Mouse (Mus musculus) megakaryocyte, embryonic 14.5 days (primary cell): ENCODE data around the gene Ccdc120. TPM values are rescaled to one million over a fixed set of nuclear protein-coding genes. Genes with fewer than 3 reads are reported as not detected.
A peak's percentile ranks its signal among the peaks of the same experiment; 100 is the strongest.
"Not testable (repeated sequence)": the region's sequence is repeated elsewhere in the genome, so short reads cannot be mapped to it uniquely, and the experiment has no call there.

Experiments used
- H3K27me3 ChIP-seq: replicated peaks from 2 replicates; pipeline ENCODE3; 2012; ENCODE audit warnings: inconsistent platforms
- H3K36me3 ChIP-seq: replicated peaks from 2 replicates; pipeline ENCODE3; 2012; ENCODE audit warnings: low read length, inconsistent platforms, mixed read lengths
- H3K4me1 ChIP-seq: 2 replicates; pipeline ENCODE4 v1.6.1; 2012; ENCODE audit warnings: inconsistent platforms
- H3K4me3 ChIP-seq: replicated peaks from 2 replicates; pipeline ENCODE3; 2012; ENCODE audit warnings: moderate library complexity, mild to moderate bottlenecking, inconsistent platforms
- H3K9me3 ChIP-seq: 2 replicates; pipeline ENCODE4 v1.6.1; 2012; ENCODE audit warnings: inconsistent platforms
- FLI1 ChIP-seq: IDR thresholded peaks from 2 replicates; pipeline ENCODE4 v1.6.1; 2012; ENCODE audit warnings: low read length, inconsistent platforms, mixed read lengths
- GATA1 ChIP-seq: IDR thresholded peaks from 3 replicates; pipeline ENCODE4 v1.6.1; 2012; ENCODE audit warnings: mixed read lengths, low read length, inconsistent platforms, borderline replicate concordance
- polyA plus RNA-seq: library from polyadenylated mRNA; stranded (reverse); fragments of >175 nt; gene quantifications from 2 replicates; pipeline ENCODE4 v1.2.3, GENCODE M21; 2012; ENCODE audit warnings: low replicate concordance; ENCODE audit not compliant: insufficient read depth

Ccdc120 gene
- polyA plus RNA-seq, 1 experiment = 8.5 TPM

- H3K4me1 ChIP-seq = peaks cover 41% of the 10 kb centered on the region
- H3K4me3 ChIP-seq = peak overlapping the region; percentile 91
- H3K9me3 ChIP-seq = no peaks in the 10 kb centered on the region
- no peaks in the 10 kb centered on the region for H3K27me3 ChIP-seq
- TF ChIP-seq FLI1 = no peak
- TF ChIP-seq GATA1 = no peak
- peaks cover 38% of the 10 kb centered on the region for H3K36me3 ChIP-seq
These were observed 21.8 kb downstream of the Ccdc120 start for GRCm38 (mm10) chrX:7728922-7729265.

GRCm38 (mm10) chrX:7728215-7728921, 22.3 kb downstream of the Ccdc120 start, which contains the start of gene Praf2:
TSS of gene Praf2 (plus strand) at chrX:7728439.
- peaks cover 44% of the 10 kb centered on the region for H3K36me3 ChIP-seq

GRCm38 (mm10) chrX:7727176-7727575, 23.5 kb downstream of the Ccdc120 start:
- H3K4me3 ChIP-seq = no peak overlapping the region
- no peaks in the 10 kb centered on the region for H3K27me3 ChIP-seq
- peaks cover 46% of the 10 kb centered on the region for H3K36me3 ChIP-seq
- no peaks in the 10 kb centered on the region for H3K9me3 ChIP-seq
- TF ChIP-seq FLI1 (no peak), GATA1 (no peak)
- H3K4me1 ChIP-seq = peaks cover 52% of the 10 kb centered on the region

More at GRCm38 (mm10) chrX:7728215-7728921, 22.3 kb downstream of the Ccdc120 start, which contains the start of gene Praf2:
- H3K4me1 ChIP-seq = peaks cover 45% of the 10 kb centered on the region
- peak within 1 kb of the TSS; percentile 91 for H3K4me3 ChIP-seq
- H3K27me3 ChIP-seq = no peaks in the 10 kb centered on the region
- no peaks in the 10 kb centered on the region for H3K9me3 ChIP-seq
- TF ChIP-seq GATA1 = no peak
- TF ChIP-seq FLI1 = no peak

- Histone ChIP-seq H3K4me3 (no peak overlapping the region), H3K4me1 (peaks cover 52% of the 10 kb centered on the region), H3K36me3 (peaks cover 46% of the 10 kb centered on the region), H3K9me3 (no peaks in the 10 kb centered on the region), H3K27me3 (no peaks in the 10 kb centered on the region)
- TF ChIP-seq FLI1 = no peak
- no peak for TF ChIP-seq GATA1
These were observed 24.9 kb downstream of the Ccdc120 start for GRCm38 (mm10) chrX:7725841-7726240.

- no peaks in the 10 kb centered on the region for H3K27me3 ChIP-seq
- H3K4me1 ChIP-seq = peaks cover 47% of the 10 kb centered on the region
- H3K9me3 ChIP-seq = no peaks in the 10 kb centered on the region
- H3K4me3 ChIP-seq = peak overlapping the region; percentile 79
- TF ChIP-seq FLI1 (no peak), GATA1 (no peak)
- H3K36me3 ChIP-seq = peaks cover 46% of the 10 kb centered on the region
These were observed 26.6 kb downstream of the Ccdc120 start for GRCm38 (mm10) chrX:7724135-7724534.

- TF ChIP-seq FLI1 = no peak
- Histone ChIP-seq H3K27me3 (no peaks in the 10 kb centered on the region), H3K36me3 (peaks cover 44% of the 10 kb centered on the region)
These were observed 28.0 kb downstream of the Ccdc120 start for GRCm38 (mm10) chrX:7722691-7723090.

GRCm38 (mm10) chrX:7722282-7722611, 28.5 kb downstream of the Ccdc120 start:
- Histone ChIP-seq H3K36me3 (peaks cover 40% of the 10 kb centered on the region), H3K9me3 (no peaks in the 10 kb centered on the region), H3K27me3 (no peaks in the 10 kb centered on the region), H3K4me3 (peak overlapping the region; percentile 95), H3K4me1 (peaks cover 31% of the 10 kb centered on the region)
- TF ChIP-seq FLI1 = no peak
- TF ChIP-seq GATA1 = no peak

More at GRCm38 (mm10) chrX:7722691-7723090, 28.0 kb downstream of the Ccdc120 start:
- Histone ChIP-seq H3K4me3 (peak overlapping the region; percentile 95), H3K9me3 (no peaks in the 10 kb centered on the region), H3K4me1 (peaks cover 36% of the 10 kb centered on the region)

GRCm38 (mm10) chrX:7721514-7722281, 29.0 kb downstream of the Ccdc120 start, which contains the start of gene Gm45208:
TSS of gene Gm45208 (plus strand) at chrX:7722245.
- TF ChIP-seq GATA1 (no peak), FLI1 (no peak)

GRCm38 (mm10) chrX:7716058-7716457, 34.6 kb downstream of the Ccdc120 start:
- not testable (repeated sequence) for H3K27me3 ChIP-seq, H3K36me3 ChIP-seq, H3K4me3 ChIP-seq, H3K9me3 ChIP-seq, H3K4me1 ChIP-seq

More at GRCm38 (mm10) chrX:7721514-7722281, 29.0 kb downstream of the Ccdc120 start, which contains the start of gene Gm45208:
- H3K36me3 ChIP-seq = peaks cover 34% of the 10 kb centered on the region
- no peaks in the 10 kb centered on the region for H3K27me3 ChIP-seq
- peak within 1 kb of the TSS; percentile 95 for H3K4me3 ChIP-seq
- H3K9me3 ChIP-seq = no peaks in the 10 kb centered on the region
- peaks cover 26% of the 10 kb centered on the region for H3K4me1 ChIP-seq

GRCm38 (mm10) chrX:7714135-7714899, 36.4 kb downstream of the Ccdc120 start, which contains the start of gene Wdr45:
TSS of gene Wdr45 (plus strand) at chrX:7714333.
- H3K4me1 ChIP-seq, H3K27me3 ChIP-seq, H3K9me3 ChIP-seq, H3K36me3 ChIP-seq: not testable (repeated sequence)
- peak within 1 kb of the TSS; percentile 90 for H3K4me3 ChIP-seq

- H3K4me1 ChIP-seq, H3K27me3 ChIP-seq, H3K9me3 ChIP-seq: not testable (repeated sequence)
- H3K36me3 ChIP-seq = peaks cover 10% of the 10 kb centered on the region
- H3K4me3 ChIP-seq = peak overlapping the region; percentile 90
These were observed 37.0 kb downstream of the Ccdc120 start for GRCm38 (mm10) chrX:7713764-7714134.
